11 mouse cellular contexts compared by ENCODE assay signal in the genomic region with DNA sequence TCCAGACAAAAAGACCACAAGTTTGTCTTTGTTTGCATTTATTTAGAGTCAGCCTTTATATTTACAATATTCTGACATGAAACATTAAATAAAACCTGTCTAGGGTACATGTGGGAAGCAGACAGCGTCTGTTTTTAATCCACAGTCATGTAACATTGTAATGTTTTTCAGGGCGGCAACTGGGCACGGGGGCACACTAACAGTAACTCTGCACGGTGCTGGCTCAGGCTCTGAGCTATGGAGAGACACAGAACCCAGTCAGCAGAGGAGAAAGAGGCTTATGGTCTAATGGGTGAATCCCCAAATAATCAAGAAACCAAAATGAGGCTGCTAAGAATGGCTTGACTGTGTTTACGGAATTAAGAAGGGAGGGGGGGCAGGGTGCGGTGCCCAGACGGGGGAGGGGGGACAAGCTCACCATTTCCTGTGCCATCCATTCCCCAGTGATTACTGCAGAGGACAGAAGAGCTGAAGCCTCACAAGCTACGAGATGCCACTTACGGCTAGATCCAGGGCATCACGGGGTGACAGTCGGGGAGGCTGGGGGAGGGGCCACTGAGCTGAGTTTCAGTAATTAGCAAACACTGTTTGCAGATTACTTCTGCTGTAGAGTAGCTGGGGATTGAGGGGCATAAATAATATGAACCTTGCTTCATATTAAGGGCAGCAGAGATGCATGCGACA.
DNase-seq lines count a peak whose midpoint lies in the region; ATAC-seq and TF ChIP-seq lines count a peak whose summit lies in the region.
"Had no signal": no experiment of that assay in that cellular context is flagged by ENCODE, and none has a peak within 500 bp of the region (broad histone marks: within the 10 kb centered on the region; RNA-seq: fewer than 3 reads in every experiment).

No protein-coding gene starts in this region.

- ATAC-seq in kidney, embryonic 15.5 days (replicated peaks; ENCODE audit: low FRiP score) = no peak
- peak; percentile 75; the same call in 1 of the 2 replicates for ATAC-seq in embryonic facial prominence, embryonic 15.5 days (ENCODE audit: insufficient number of reproducible peaks, low FRiP score, low TSS enrichment, low read depth)
- ATAC-seq in inflammation-experienced regulatory T-cells, adult 6 months = no peak

- no peak for DNase-seq in kidney, adult 2 months
- peak; percentile 88 for DNase-seq in A20 (ENCODE audit: low read depth, low spot score)
- no peak for DNase-seq in limb, embryonic 10.5 days (ENCODE audit: low spot score)
- DNase-seq in thymus, adult 18-20 months = no peak
- no peak for DNase-seq in heart, adult 18-20 months
- DNase-seq: kidney, postnatal 14 days had no signal

- H3K27ac ChIP-seq in kidney, embryonic 15.5 days = peak overlapping the region; percentile 81
- H3K27ac ChIP-seq in kidney, adult 2 months (ENCODE audit: insufficient read depth, low read depth, low read length) = no peak overlapping the region
- H3K27ac ChIP-seq in embryonic facial prominence, embryonic 15.5 days (replicated peaks) = peak overlapping the region; percentile 71
- H3K27ac ChIP-seq in limb, embryonic 10.5 days = peak overlapping the region; percentile 84

- no peaks in the 10 kb centered on the region for H3K27me3 ChIP-seq in kidney, embryonic 15.5 days
- H3K27me3 ChIP-seq in kidney, adult 2 months (replicated peaks; ENCODE audit: control insufficient read depth, insufficient read depth, low read length) = no peaks in the 10 kb centered on the region
- H3K27me3 ChIP-seq in embryonic facial prominence, embryonic 15.5 days = no peaks in the 10 kb centered on the region
- H3K27me3 ChIP-seq in limb, embryonic 10.5 days (ENCODE audit: low read depth, poor library complexity, severe bottlenecking) = no peaks in the 10 kb centered on the region
- H3K27me3 ChIP-seq: heart, embryonic 13.5 days had no signal

- TF ChIP-seq CTCF in kidney, adult 2 months (conservative IDR thresholded peaks at IDR 0.05; ENCODE audit: insufficient read depth, insufficient read length, low read depth, low read length) = no peak

- no peak overlapping the region for H3K9ac ChIP-seq in kidney, embryonic 15.5 days
- H3K9ac ChIP-seq in embryonic facial prominence, embryonic 15.5 days = no peak overlapping the region
- H3K9ac ChIP-seq: heart, embryonic 13.5 days had no signal

- no peak for TF ChIP-seq POLR2A in kidney, adult 2 months (IDR thresholded peaks at IDR 0.05; ENCODE audit: low read depth, low read length)

- H3K4me3 ChIP-seq in kidney, embryonic 15.5 days (replicated peaks) = no peak overlapping the region
- H3K4me3 ChIP-seq in kidney, adult 2 months (ENCODE audit: insufficient read depth, low read depth, low read length) = no peak overlapping the region
- no peak overlapping the region for H3K4me3 ChIP-seq in embryonic facial prominence, embryonic 15.5 days (replicated peaks)
- no peak overlapping the region for H3K4me3 ChIP-seq in limb, embryonic 10.5 days
- H3K4me3 ChIP-seq: heart, embryonic 13.5 days had no signal

- no peak overlapping the region for H3K4me2 ChIP-seq in kidney, embryonic 15.5 days
- no peak overlapping the region for H3K4me2 ChIP-seq in embryonic facial prominence, embryonic 15.5 days (replicated peaks)
- H3K4me2 ChIP-seq: heart, embryonic 13.5 days; liver, embryonic 11.5 days had no signal

- WGBS in kidney, embryonic 15.5 days = 51% methylated on average over 12 of the region's 12 CpGs
- 67% methylated on average over 12 of the region's 12 CpGs for WGBS in kidney, adult 2 months
- WGBS in embryonic facial prominence, embryonic 15.5 days = 27% methylated on average over 12 of the region's 12 CpGs
- WGBS in limb, embryonic 10.5 days = 50% methylated on average over 12 of the region's 12 CpGs

- peaks cover 76% of the 10 kb centered on the region for H3K36me3 ChIP-seq in kidney, embryonic 15.5 days
- H3K36me3 ChIP-seq in kidney, adult 2 months (ENCODE audit: control insufficient read depth, insufficient read depth, low read length) = peaks cover 6% of the 10 kb centered on the region
- H3K36me3 ChIP-seq in embryonic facial prominence, embryonic 15.5 days = peaks cover 69% of the 10 kb centered on the region
- H3K36me3 ChIP-seq in limb, embryonic 10.5 days = peaks cover 89% of the 10 kb centered on the region

- no peaks in the 10 kb centered on the region for H3K9me3 ChIP-seq in kidney, embryonic 15.5 days (replicated peaks)
- no peaks in the 10 kb centered on the region for H3K9me3 ChIP-seq in embryonic facial prominence, embryonic 15.5 days (replicated peaks)
- no peaks in the 10 kb centered on the region for H3K9me3 ChIP-seq in limb, embryonic 10.5 days (replicated peaks)
- H3K9me3 ChIP-seq: heart, embryonic 13.5 days had no signal

- H3K4me1 ChIP-seq in kidney, embryonic 15.5 days = peaks cover 32% of the 10 kb centered on the region
- no peaks in the 10 kb centered on the region for H3K4me1 ChIP-seq in kidney, adult 2 months (ENCODE audit: control insufficient read depth, insufficient read depth, low read length)
- peaks cover 44% of the 10 kb centered on the region for H3K4me1 ChIP-seq in embryonic facial prominence, embryonic 15.5 days
- H3K4me1 ChIP-seq in limb, embryonic 10.5 days = peaks cover 61% of the 10 kb centered on the region
